In the genomic region with DNA sequence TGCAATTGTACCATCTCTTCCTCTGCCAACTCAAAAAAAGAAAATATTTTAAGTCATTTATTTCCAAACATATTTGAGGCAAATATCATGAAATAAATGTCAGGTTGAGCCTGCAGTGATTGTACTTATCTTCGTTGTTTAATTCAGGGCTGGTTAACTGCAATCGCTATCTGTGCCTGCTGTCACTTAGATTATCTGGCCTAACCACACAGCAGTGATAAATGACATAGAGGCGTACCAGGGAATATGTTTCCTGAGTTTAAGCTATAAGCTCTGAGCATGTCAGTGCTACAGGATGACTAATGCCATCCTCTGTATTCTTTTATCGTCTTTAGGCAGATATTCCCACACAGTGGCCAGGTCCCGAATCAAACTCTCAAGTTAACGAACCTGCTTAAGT, we compare ENCODE assay signal across 17 mouse cellular contexts. TPM values are rescaled to one million over a fixed set of nuclear protein-coding genes. Genes with fewer than 3 reads are reported as not detected.
"Had no signal": no experiment of that assay in that cellular context is flagged by ENCODE, and none has a peak within 500 bp of the region (broad histone marks: within the 10 kb centered on the region; RNA-seq: fewer than 3 reads in every experiment).

No protein-coding gene starts in this region.

- H3K36me3 ChIP-seq: neural tube, embryonic 12.5 days; neural tube, embryonic 13.5 days; neural tube, embryonic 15.5 days; stomach, embryonic 15.5 days had no signal

- DNase-seq: retina, postnatal 1 day; right cerebral cortex, adult 18-20 months; right cerebral cortex, postnatal 14 days; right cerebral cortex, postnatal 25 days; right cerebral cortex, postnatal 4 days; spleen, adult 18-20 months; thymus, adult 18-20 months; thymus, adult 2 months; thymus, postnatal 14 days; thymus, postnatal 36 days; thymus, postnatal 4 days had no signal

- H3K9me3 ChIP-seq: neural tube, embryonic 12.5 days; neural tube, embryonic 13.5 days; neural tube, embryonic 15.5 days; stomach, embryonic 15.5 days had no signal

- H3K27ac ChIP-seq: neural tube, embryonic 12.5 days; neural tube, embryonic 13.5 days; neural tube, embryonic 15.5 days; stomach, embryonic 15.5 days; stomach, postnatal 0 days had no signal

- H3K27me3 ChIP-seq: neural tube, embryonic 12.5 days; neural tube, embryonic 13.5 days; neural tube, embryonic 15.5 days; stomach, embryonic 15.5 days had no signal

- H3K9ac ChIP-seq: neural tube, embryonic 12.5 days; neural tube, embryonic 13.5 days; neural tube, embryonic 15.5 days; stomach, embryonic 15.5 days had no signal

- H3K4me3 ChIP-seq: neural tube, embryonic 12.5 days; neural tube, embryonic 13.5 days; neural tube, embryonic 15.5 days; stomach, embryonic 15.5 days had no signal

- H3K4me1 ChIP-seq: neural tube, embryonic 12.5 days; neural tube, embryonic 13.5 days; stomach, embryonic 15.5 days had no signal

RNA-seq across cellular contexts. Expression of a gene that starts 31.6 kb away (rescaled TPM):
- total RNA-seq: neutrophil, adult 5-6 weeks had no signal
